In genomic region chr7:47020956-47021355, GRCm38 (mm10) we compare ENCODE assay signal across 21 mouse cellular contexts. TPM values are rescaled to one million over a fixed set of nuclear protein-coding genes. Genes with fewer than 3 reads are reported as not detected.
DNase-seq lines count a peak whose midpoint lies in the region; ATAC-seq and TF ChIP-seq lines count a peak whose summit lies in the region.
"Had no signal": no experiment of that assay in that cellular context is flagged by ENCODE, and none has a peak within 500 bp of the region (broad histone marks: within the 10 kb centered on the region; RNA-seq: fewer than 3 reads in every experiment).

No protein-coding gene starts in this region.

- WGBS in heart, embryonic 14.5 days, result 7% methylated on average over 8 of the region's 8 CpGs
- 6% methylated on average over 8 of the region's 8 CpGs for WGBS in lung, embryonic 14.5 days
- 19% methylated on average over 8 of the region's 8 CpGs for WGBS in lung, adult 2 months
- WGBS in intestine, embryonic 15.5 days, result 11% methylated on average over 8 of the region's 8 CpGs
- 19% methylated on average over 8 of the region's 8 CpGs for WGBS in midbrain, postnatal 0 days

- H3K4me2 ChIP-seq in heart, embryonic 14.5 days (ENCODE audit: low read length), result peak overlapping the region; percentile 42
- peak overlapping the region; percentile 50 for H3K4me2 ChIP-seq in lung, embryonic 14.5 days
- peak overlapping the region; percentile 39 for H3K4me2 ChIP-seq in intestine, embryonic 15.5 days (replicated peaks)
- H3K4me2 ChIP-seq in midbrain, postnatal 0 days (ENCODE audit: low read depth, low read length, poor library complexity, severe bottlenecking), result no peak overlapping the region
- H3K4me2 ChIP-seq: forebrain, embryonic 13.5 days; hindbrain, embryonic 12.5 days; liver, embryonic 15.5 days; midbrain, embryonic 11.5 days had no signal

- H3K9me3 ChIP-seq in heart, embryonic 14.5 days (ENCODE audit: control insufficient read depth, low read length), result no peaks in the 10 kb centered on the region
- H3K9me3 ChIP-seq in lung, embryonic 14.5 days (ENCODE audit: low read depth, low read length), result no peaks in the 10 kb centered on the region
- no peaks in the 10 kb centered on the region for H3K9me3 ChIP-seq in intestine, embryonic 15.5 days
- H3K9me3 ChIP-seq in midbrain, postnatal 0 days (ENCODE audit: low read length), result no peaks in the 10 kb centered on the region
- H3K9me3 ChIP-seq: forebrain, embryonic 13.5 days; G1E; hindbrain, embryonic 12.5 days; liver, embryonic 15.5 days had no signal

- no peak overlapping the region for H3K4me3 ChIP-seq in heart, embryonic 14.5 days (ENCODE audit: control insufficient read depth in 1 of 2, insufficient read depth in 1 of 2, low read depth in 1 of 2, low read length in 2 of 2)
- peak overlapping the region; percentile 14 for H3K4me3 ChIP-seq in lung, embryonic 14.5 days (ENCODE audit: low read depth, low read length)
- H3K4me3 ChIP-seq in lung, adult 2 months (replicated peaks; ENCODE audit: extremely low read depth, low read depth, low read length), result no peak overlapping the region
- no peak overlapping the region for H3K4me3 ChIP-seq in intestine, embryonic 15.5 days (replicated peaks)
- H3K4me3 ChIP-seq in midbrain, postnatal 0 days (ENCODE audit: low read depth, low read length), result no peak overlapping the region
- H3K4me3 ChIP-seq: forebrain, embryonic 13.5 days; hindbrain, embryonic 12.5 days; liver, embryonic 15.5 days had no signal

- no peak for TF ChIP-seq POLR2A in lung, adult 2 months (IDR thresholded peaks at IDR 0.05; ENCODE audit: borderline replicate concordance, extremely low read depth, low read depth, low read length)

- DNase-seq in heart, adult 8-10 months (ENCODE audit: low spot score), result no peak
- DNase-seq in lung, embryonic 14.5 days, result peak; percentile 74
- DNase-seq in lung, adult 2 months, result no peak
- DNase-seq in lung, postnatal 36 days, result peak; percentile 60
- no peak for DNase-seq in midbrain, postnatal 0 days (ENCODE audit: low spot score)
- DNase-seq: adrenal gland, postnatal 10 days; cerebellum, adult 18-20 months; kidney, adult 11 months; thymus, adult 18-20 months had no signal

- no peaks in the 10 kb centered on the region for H3K4me1 ChIP-seq in heart, embryonic 14.5 days (ENCODE audit: control insufficient read depth in 2 of 2, insufficient read depth in 2 of 2, low read length in 2 of 2)
- H3K4me1 ChIP-seq in lung, embryonic 14.5 days (ENCODE audit: insufficient read depth), result no peaks in the 10 kb centered on the region
- H3K4me1 ChIP-seq in lung, adult 2 months (ENCODE audit: control insufficient read depth, insufficient read depth, low read length), result no peaks in the 10 kb centered on the region
- H3K4me1 ChIP-seq in intestine, embryonic 15.5 days (replicated peaks), result 0 out of 2 replicates have a peak, but pooled peaks cover 4% of the 10 kb centered on the region
- no peaks in the 10 kb centered on the region for H3K4me1 ChIP-seq in midbrain, postnatal 0 days (ENCODE audit: insufficient read depth, low read length)
- H3K4me1 ChIP-seq: hindbrain, embryonic 12.5 days had no signal

- no peak for TF ChIP-seq CTCF in lung, embryonic 14.5 days (IDR thresholded peaks at IDR 0.05; ENCODE audit: low read depth)
- no peak for TF ChIP-seq CTCF in lung, adult 2 months (IDR thresholded peaks at IDR 0.05; ENCODE audit: insufficient read depth, low read length)
- TF ChIP-seq CTCF in midbrain, postnatal 0 days (IDR thresholded peaks at IDR 0.05), result no peak

- no peak overlapping the region for H3K27ac ChIP-seq in heart, embryonic 14.5 days (replicated peaks in 1 of 2; ENCODE audit: control insufficient read depth in 1 of 2, insufficient read depth in 1 of 2, low read depth in 2 of 2, low read length in 2 of 2)
- no peak overlapping the region for H3K27ac ChIP-seq in lung, embryonic 14.5 days (ENCODE audit: low read depth)
- H3K27ac ChIP-seq in intestine, embryonic 15.5 days, result no peak overlapping the region
- no peak overlapping the region for H3K27ac ChIP-seq in midbrain, postnatal 0 days (ENCODE audit: low read depth, low read length)
- H3K27ac ChIP-seq: forebrain, embryonic 13.5 days; hindbrain, embryonic 12.5 days; liver, embryonic 15.5 days had no signal

- no peak overlapping the region; the same call in 1 of the 2 replicates for H3K9ac ChIP-seq in heart, embryonic 14.5 days (ENCODE audit: low read length)
- 0 out of 2 replicates have a peak overlapping the region, but pooled peaks have one; percentile 35 for H3K9ac ChIP-seq in lung, embryonic 14.5 days
- H3K9ac ChIP-seq in intestine, embryonic 15.5 days, result no peak overlapping the region
- H3K9ac ChIP-seq in midbrain, postnatal 0 days (replicated peaks; ENCODE audit: low read length, poor library complexity, severe bottlenecking), result no peak overlapping the region
- H3K9ac ChIP-seq: forebrain, embryonic 13.5 days; hindbrain, embryonic 12.5 days; liver, embryonic 15.5 days had no signal

- H3K27me3 ChIP-seq in heart, embryonic 14.5 days (ENCODE audit: control insufficient read depth, insufficient read depth, low read length), result no peaks in the 10 kb centered on the region
- no peaks in the 10 kb centered on the region for H3K27me3 ChIP-seq in lung, embryonic 14.5 days (ENCODE audit: insufficient read depth, low read length)
- H3K27me3 ChIP-seq in intestine, embryonic 15.5 days (replicated peaks), result no peaks in the 10 kb centered on the region
- 0 out of 2 replicates have a peak, but pooled peaks cover 3% of the 10 kb centered on the region for H3K27me3 ChIP-seq in midbrain, postnatal 0 days (ENCODE audit: insufficient read depth, low read length)

- no peaks in the 10 kb centered on the region for H3K36me3 ChIP-seq in heart, embryonic 14.5 days (ENCODE audit: control insufficient read depth, insufficient read depth, low read length)
- H3K36me3 ChIP-seq in lung, embryonic 14.5 days (ENCODE audit: insufficient read depth), result no peaks in the 10 kb centered on the region
- no peaks in the 10 kb centered on the region for H3K36me3 ChIP-seq in intestine, embryonic 15.5 days
- no peaks in the 10 kb centered on the region for H3K36me3 ChIP-seq in midbrain, postnatal 0 days (ENCODE audit: insufficient read depth, low read length)
- H3K36me3 ChIP-seq: G1E; hindbrain, embryonic 12.5 days; liver, embryonic 15.5 days had no signal

- no peak for ATAC-seq in heart, embryonic 14.5 days (ENCODE audit: insufficient number of reproducible peaks, insufficient read depth, low FRiP score, low read depth)
- ATAC-seq in lung, embryonic 14.5 days (ENCODE audit: insufficient read depth), result peak; percentile 69; the same call in 1 of the 2 replicates
- ATAC-seq in intestine, embryonic 15.5 days, result peak; percentile 42; the same call in 1 of the 2 replicates
- no peak for ATAC-seq in midbrain, postnatal 0 days (ENCODE audit: low FRiP score)
- ATAC-seq: forebrain, embryonic 13.5 days had no signal

RNA-seq across cellular contexts. Expression of gene Spty2d1, which starts 12.7 kb away (rescaled TPM):
- 13.0 and 14.0 TPM in 2 replicates for polyA plus RNA-seq in heart, embryonic 14.5 days (2014; fragmentation: Nextera tagmentation; extraction: Ambion mirVana)
- total RNA-seq in heart, adult 8-10 months (2022), result 1 to 10 TPM; 5.7 to 6.4 (median 6.2) TPM
- polyA plus RNA-seq in lung, embryonic 14.5 days (2014; fragmentation: Nextera tagmentation; extraction: Ambion mirVana), result 23.6 and 23.8 TPM in 2 replicates
- 5.2 and 5.6 TPM in 2 replicates for polyA plus RNA-seq in lung, adult 2 months (2012; rRNA removed)
- polyA plus RNA-seq in intestine, embryonic 15.5 days (2015; fragmentation: Nextera tagmentation; extraction: Ambion mirVana), result 16.5 and 17.2 TPM in 2 replicates
- total RNA-seq in midbrain, postnatal 0 days (2014; rRNA removed), result 8.8 and 10.7 TPM in 2 replicates
- polyA plus RNA-seq in midbrain, postnatal 0 days (2015; fragmentation: Nextera tagmentation; extraction: Ambion mirVana), result 3.8 and 4.7 TPM in 2 replicates

RNA-seq across cellular contexts. Expression of gene Tmem86a, which starts 29.4 kb away (rescaled TPM):
- 18.0 and 18.7 TPM in 2 replicates for polyA plus RNA-seq in heart, embryonic 14.5 days (2014; fragmentation: Nextera tagmentation; extraction: Ambion mirVana)
- total RNA-seq in heart, adult 8-10 months (2022), result 10 to 100 TPM; 20.6 to 33.5 (median 24.9) TPM
- 31.9 and 32.1 TPM in 2 replicates for polyA plus RNA-seq in lung, embryonic 14.5 days (2014; fragmentation: Nextera tagmentation; extraction: Ambion mirVana)
- polyA plus RNA-seq in lung, adult 2 months (2012; rRNA removed), result 28.2 and 32.8 TPM in 2 replicates
- 48.8 and 50.4 TPM in 2 replicates for polyA plus RNA-seq in intestine, embryonic 15.5 days (2015; fragmentation: Nextera tagmentation; extraction: Ambion mirVana)
- 15.1 and 16.0 TPM in 2 replicates for total RNA-seq in midbrain, postnatal 0 days (2014; rRNA removed)
- polyA plus RNA-seq in midbrain, postnatal 0 days (2015; fragmentation: Nextera tagmentation; extraction: Ambion mirVana), result 29.0 and 30.1 TPM in 2 replicates

RNA-seq across cellular contexts. Expression of gene Gm9999, which starts 37.6 kb away (rescaled TPM):
- polyA plus RNA-seq in heart, embryonic 14.5 days (2014; fragmentation: Nextera tagmentation; extraction: Ambion mirVana), result not detected in 2 replicates
- total RNA-seq in heart, adult 8-10 months (2022), result not detected
- not detected in 2 replicates for polyA plus RNA-seq in lung, embryonic 14.5 days (2014; fragmentation: Nextera tagmentation; extraction: Ambion mirVana)
- not detected in 2 replicates for polyA plus RNA-seq in lung, adult 2 months (2012; rRNA removed)
- polyA plus RNA-seq in intestine, embryonic 15.5 days (2015; fragmentation: Nextera tagmentation; extraction: Ambion mirVana), result not detected in 2 replicates
- total RNA-seq in midbrain, postnatal 0 days (2014; rRNA removed), result not detected in 2 replicates
- not detected in 2 replicates for polyA plus RNA-seq in midbrain, postnatal 0 days (2015; fragmentation: Nextera tagmentation; extraction: Ambion mirVana)
- total RNA-seq: adrenal gland, postnatal 10 days; common myeloid progenitor, adult 5-6 weeks; layer of hippocampus, adult 18-20 months; left cerebral cortex, adult 18-20 months; neutrophil, adult 5-6 weeks had no signal
- polyA plus RNA-seq: forebrain, embryonic 13.5 days; G1E; hindbrain, embryonic 12.5 days; limb, embryonic 11.5 days; liver, embryonic 15.5 days; midbrain, embryonic 11.5 days had no signal

Comparison
In these comparisons a context has a peak if more than half of its experiments do, and no peak if none do; other contexts are left out.
1. DNase-seq: peak in lung, embryonic 14.5 days (single experiment) and lung, postnatal 36 days (single experiment); none in heart, adult 8-10 months (single experiment), lung, adult 2 months (single experiment) and midbrain, postnatal 0 days (single experiment).
2. ATAC-seq: peak in lung, embryonic 14.5 days (single experiment) and intestine, embryonic 15.5 days (single experiment); none in heart, embryonic 14.5 days (single experiment) and midbrain, postnatal 0 days (single experiment).